Mouse (Mus musculus) kidney, adult 2 months (tissue): ENCODE results near the gene Tenm4.

Experiments used
- CTCF ChIP-seq: fragments of 200-500 bp; conservative IDR thresholded peaks from 2 replicates; pipeline ENCODE4 v1.5.1; 2011; ENCODE audit warnings: low read depth, mild to moderate bottlenecking, control low read depth, low read length, moderate library complexity, mixed read lengths; ENCODE audit not compliant: insufficient read depth, insufficient read length
- POLR2A ChIP-seq: fragments of 200-500 bp; IDR thresholded peaks from one replicate; pipeline ENCODE4 v1.6.1; 2011; ENCODE audit warnings: low read depth, low read length, control low read depth

DNA sequence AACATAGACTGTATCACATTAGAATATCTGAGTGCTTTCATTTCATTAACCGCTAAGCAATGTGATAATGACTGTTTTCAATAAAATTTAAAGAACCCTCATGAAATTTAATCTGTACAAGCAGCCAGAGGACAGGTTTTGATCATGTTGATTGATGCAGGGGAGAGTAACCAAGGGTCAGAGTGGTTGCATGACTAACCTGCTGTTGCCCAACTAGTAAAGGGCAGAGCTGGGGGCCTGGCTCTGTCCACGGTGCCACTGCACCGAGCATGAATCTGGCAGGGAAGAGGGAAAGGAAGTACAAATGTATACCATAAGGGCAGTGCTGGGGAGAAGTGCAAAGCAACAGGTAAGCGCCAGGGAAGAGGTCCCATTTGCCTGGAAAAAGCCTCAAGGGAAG lies 545.9 kb downstream of the Tenm4 start:
- TF ChIP-seq CTCF (no peak), POLR2A (no peak)
